Mouse (Mus musculus): Measurements from ENCODE around the gene F2rl3. TPM values are rescaled to one million over a fixed set of nuclear protein-coding genes. Genes with fewer than 3 reads are reported as not detected.

F2rl3 gene
- under 1 TPM; 0.49 to 0.98 TPM for total RNA-seq (2023)

GRCm38 (mm10) chr8:72761322-72762051, at the start of gene F2rl3:
F2rl3 (plus strand) TSS chr8:72761880.

GRCm38 (mm10) chr8:72722769-72723650, 38.7 kb upstream of the F2rl3 start, which contains the start of gene Sin3b:
Sin3b (plus strand) TSS chr8:72723285.

Other genes starting within 250 kb of the F2rl3 start
- 10 to 100 TPM; 12.9 to 13.5 TPM for gene Med26, start 213.6 kb upstream of the F2rl3 start, total RNA-seq (2023)
- 100 to 1,000 TPM in 1 of 2 experiments, 10 to 100 TPM in 1; 96.9 to 109 TPM for gene Smim7, start 190.8 kb upstream of the F2rl3 start, total RNA-seq (2023)
- 10 to 100 TPM; 16.2 to 16.3 TPM for gene Tmem38a, start 189.8 kb upstream of the F2rl3 start, total RNA-seq (2023)
- gene Nwd1, start 115.2 kb upstream of the F2rl3 start, total RNA-seq (2023), result under 1 TPM; 0.42 to 0.44 TPM
- gene Sin3b, start 38.6 kb upstream of the F2rl3 start, total RNA-seq (2023), result 100 to 1,000 TPM; 134 to 144 TPM